Mouse (Mus musculus) bone marrow, adult 2 months (tissue): ENCODE data around the gene Specc1l. TPM values are rescaled to one million over a fixed set of nuclear protein-coding genes. Genes with fewer than 3 reads are reported as not detected.
"Not testable (repeated sequence)": the region's sequence is repeated elsewhere in the genome, so short reads cannot be mapped to it uniquely, and the experiment has no call there.

Experiments used
- H3K27ac ChIP-seq: fragments of 200-500 bp; 2 replicates; pipeline ENCODE4 v1.5.1; 2012; ENCODE audit warnings: low read depth, mild to moderate bottlenecking, control low read depth, inconsistent platforms, low read length; ENCODE audit not compliant: control insufficient read depth, poor library complexity, insufficient read depth
- H3K4me1 ChIP-seq: fragments of 200-500 bp; 2 replicates; pipeline ENCODE4 v1.6.1; 2011; ENCODE audit warnings: low read length; ENCODE audit not compliant: control insufficient read depth, insufficient read depth
- H3K4me3 ChIP-seq: fragments of 200-500 bp; replicated peaks from 2 replicates; pipeline ENCODE3; 2011; ENCODE audit warnings: mild to moderate bottlenecking, low read depth, low read length, control low read depth; ENCODE audit not compliant: control insufficient read depth
- CTCF ChIP-seq: fragments of 200-500 bp; IDR thresholded peaks from 2 replicates; pipeline ENCODE4 v1.5.1; 2011; ENCODE audit warnings: low read length, control low read depth; ENCODE audit not compliant: control insufficient read depth, insufficient read depth
- POLR2A ChIP-seq: fragments of 200-500 bp; IDR thresholded peaks from 2 replicates; pipeline ENCODE4 v1.6.1; 2011; ENCODE audit warnings: low read depth, mild to moderate bottlenecking, control low read depth, low read length, borderline replicate concordance; ENCODE audit not compliant: control insufficient read depth
- WGBS: fragments of 180-500 bp; shearing (Covaris S2); methylation state at CpG from one replicate; pipeline ENCODE4 v1.1.7; 2018; 5-methylcytosine and 5-hydroxymethylcytosine counted together
- polyA plus RNA-seq: library from polyadenylated mRNA; stranded (reverse); fragments of >200 nt; gene quantifications from 2 replicates; pipeline ENCODE4 v1.2.4, GENCODE M21; 2011; ENCODE audit warnings: low replicate concordance; ENCODE audit not compliant: missing spikeins, insufficient read depth, insufficient read length

Gene Specc1l
- polyA plus RNA-seq, 1 experiment: 10.4 TPM

DNA sequence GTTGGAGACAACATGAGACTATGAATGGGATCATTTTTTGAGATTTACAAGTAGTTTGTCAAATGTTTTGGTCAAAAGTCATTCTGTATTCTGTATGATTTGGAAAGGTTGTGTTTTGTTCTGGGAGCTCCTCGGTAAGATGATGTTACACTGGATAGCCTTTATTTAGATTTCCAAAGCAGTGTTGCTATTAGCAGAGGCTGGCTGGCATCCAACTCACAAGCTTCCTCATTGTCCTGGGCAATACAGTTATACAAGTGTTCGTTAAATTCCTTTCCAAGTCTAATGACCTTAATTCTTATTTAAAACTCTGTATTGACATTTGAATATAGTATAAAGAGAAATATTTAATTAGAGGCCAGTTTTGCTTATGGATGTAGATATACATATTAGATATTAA, 133.4 kb downstream of the Specc1l start:
- TF ChIP-seq CTCF: no peak
- TF ChIP-seq POLR2A: no peak
- no peak overlapping the region for H3K4me3 ChIP-seq
- no peaks in the 10 kb centered on the region for H3K4me1 ChIP-seq
- H3K27ac ChIP-seq: no peak overlapping the region
- WGBS: 12% methylated on average over 2 of the region's 2 CpGs

DNA sequence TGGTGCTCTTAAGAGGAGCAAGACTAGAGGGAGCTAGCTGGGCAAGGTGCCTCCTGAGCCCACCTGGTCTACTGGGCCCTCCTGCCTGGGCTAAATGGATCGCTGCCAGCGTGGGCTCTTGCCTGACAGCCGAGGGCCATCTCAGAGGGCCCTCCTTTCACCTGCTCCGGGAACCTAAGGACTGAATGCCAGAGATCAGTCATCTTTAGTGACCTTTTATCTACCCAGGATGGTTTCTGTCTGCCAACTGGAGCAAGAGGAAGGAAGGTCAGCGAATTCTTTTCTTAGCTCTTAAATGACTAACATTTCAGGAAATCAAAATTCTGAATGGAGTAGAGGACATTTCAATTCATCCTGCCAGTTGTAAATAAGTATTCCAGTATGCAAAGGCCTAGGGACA, 138.7 kb downstream of the Specc1l start:
- H3K27ac ChIP-seq: no peak overlapping the region
- H3K4me1 ChIP-seq: no peaks in the 10 kb centered on the region; the same call in 1 of the 2 replicates
- 84% methylated on average over 5 of the region's 5 CpGs for WGBS
- H3K4me3 ChIP-seq: no peak overlapping the region
- TF ChIP-seq POLR2A: no peak
- no peak for TF ChIP-seq CTCF

DNA sequence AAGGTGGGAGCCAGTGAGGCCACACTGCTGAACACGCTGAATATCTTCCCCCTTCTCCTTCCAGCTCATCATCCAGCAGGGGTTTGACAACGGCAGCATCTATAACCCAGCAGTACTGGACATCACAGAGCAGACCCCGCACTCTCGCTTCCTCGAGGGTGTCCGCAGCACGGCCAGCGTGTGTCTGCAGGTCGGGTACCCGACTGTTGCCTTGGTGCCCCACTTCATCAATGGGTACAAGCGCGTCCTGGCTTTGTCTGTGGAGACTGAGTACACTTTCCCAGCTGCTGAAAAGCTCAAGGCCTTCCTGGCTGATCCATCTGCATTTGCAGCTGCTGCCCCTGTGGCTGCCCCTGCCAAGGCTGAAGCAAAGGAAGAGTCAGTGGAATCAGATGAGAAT, 140.7 kb downstream of the Specc1l start:
- Histone ChIP-seq H3K27ac (no peak overlapping the region), H3K4me3 (no peak overlapping the region), H3K4me1 (no peaks in the 10 kb centered on the region; the same call in 1 of the 2 replicates)
- WGBS: 93% methylated on average over 12 of the region's 12 CpGs
- TF ChIP-seq CTCF (no peak), POLR2A (no peak)

DNA sequence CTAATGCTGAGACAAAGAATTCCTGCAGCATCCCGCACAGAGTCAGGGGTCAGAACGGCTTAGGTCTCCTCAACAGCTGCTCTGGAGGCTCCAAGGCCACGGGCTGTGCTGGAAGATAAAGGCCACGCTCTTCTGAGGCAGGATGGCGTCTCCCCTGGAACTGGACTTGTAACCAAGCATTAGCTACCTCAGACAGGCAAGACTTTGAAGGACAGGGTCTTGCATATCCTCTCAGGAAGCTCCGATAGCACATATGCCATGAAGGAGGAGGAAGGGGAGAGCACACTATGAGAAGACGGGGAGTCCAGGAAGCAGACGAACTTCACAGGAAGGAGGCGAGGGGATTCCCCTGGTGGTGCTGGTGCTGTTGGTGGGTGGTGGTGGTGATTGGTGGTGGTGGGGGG, 142.0 kb downstream of the Specc1l start:
- 41% methylated on average over 9 of the region's 9 CpGs for WGBS
- H3K27ac ChIP-seq, H3K4me1 ChIP-seq, H3K4me3 ChIP-seq: not testable (repeated sequence)

DNA sequence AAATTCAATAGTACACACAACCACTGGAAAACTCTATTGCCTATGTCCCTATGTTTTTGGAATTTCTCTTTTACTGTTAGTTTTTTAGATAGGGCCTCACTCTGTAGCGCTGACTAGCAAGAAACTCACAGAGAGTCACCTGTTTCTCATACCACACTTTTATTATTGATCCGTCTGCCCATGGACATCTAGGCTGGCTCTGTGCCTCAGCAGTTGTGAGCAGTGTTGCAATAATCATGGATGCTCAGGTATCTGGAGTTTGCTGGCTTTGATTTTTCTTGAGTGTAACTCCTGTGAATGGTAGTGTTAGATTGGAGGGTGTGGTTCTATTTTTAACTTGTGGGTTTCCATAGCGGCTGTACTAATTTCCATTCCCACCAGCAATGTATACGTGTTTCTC, 143.5 kb downstream of the Specc1l start:
- H3K4me3 ChIP-seq: no peak overlapping the region
- H3K27ac ChIP-seq: no peak overlapping the region
- TF ChIP-seq CTCF: no peak
- TF ChIP-seq POLR2A: no peak
- WGBS: 55% methylated on average over 4 of the region's 4 CpGs
- H3K4me1 ChIP-seq: no peaks in the 10 kb centered on the region; the same call in 1 of the 2 replicates

Other genes starting within 250 kb of the Specc1l start
- gene Gnaz, start 244.9 kb upstream of the Specc1l start, polyA plus RNA-seq: 11.6 and 20.9 TPM in 2 replicates
- gene Rsph14, start 179.5 kb upstream of the Specc1l start, polyA plus RNA-seq: not detected in 2 replicates
- gene Rab36, start 175.0 kb upstream of the Specc1l start, polyA plus RNA-seq: 4.7 and 9.9 TPM in 2 replicates
- 10.9 and 26.6 TPM in 2 replicates for gene Bcr, start 151.5 kb upstream of the Specc1l start, polyA plus RNA-seq
- 7.3 and 7.7 TPM in 2 replicates for gene Adora2a, start 104.8 kb downstream of the Specc1l start, polyA plus RNA-seq
- gene Upb1, start 189.0 kb downstream of the Specc1l start, polyA plus RNA-seq: 1.5 and 3.2 TPM in 2 replicates